Mouse (Mus musculus): Measurements from ENCODE around the gene Gng4.
"Not testable (repeated sequence)": the region's sequence is repeated elsewhere in the genome, so short reads cannot be mapped to it uniquely, and the experiment has no call there.

Gng4 gene

DNA sequence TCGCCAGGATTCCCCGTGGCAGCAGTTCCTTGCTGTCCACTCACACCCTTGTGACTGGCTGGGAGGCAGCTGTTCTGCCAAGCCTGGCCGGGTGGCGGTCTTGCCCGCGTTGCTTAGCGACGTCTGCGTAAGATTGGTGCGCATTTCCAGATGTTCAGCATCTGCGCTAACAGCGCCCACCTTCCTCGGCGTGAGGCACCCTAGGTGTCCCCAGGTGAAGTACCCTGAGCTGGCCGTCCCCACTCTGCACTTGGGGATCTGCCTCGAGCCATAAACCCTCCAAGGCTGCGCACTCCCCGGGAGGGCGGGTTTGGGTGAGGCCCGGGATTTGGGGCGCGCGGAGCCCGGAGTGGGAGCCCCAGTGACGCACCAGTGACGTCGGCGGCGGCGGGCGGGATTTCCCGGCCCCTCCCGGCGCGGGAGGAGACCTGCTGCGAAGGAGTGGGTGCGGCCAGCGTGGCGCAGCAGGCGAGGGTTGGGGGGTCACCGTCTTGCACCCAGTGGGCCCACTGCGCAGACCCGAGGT lies at the start of gene Gng4:
Gene Gng4, plus strand, starts transcription at position 166 of the 526 bp plus-strand sequence.
- peak; percentile 77 to 83 for DNase-seq (ENCODE audit: low spot score in 2 of 2)

DNA sequence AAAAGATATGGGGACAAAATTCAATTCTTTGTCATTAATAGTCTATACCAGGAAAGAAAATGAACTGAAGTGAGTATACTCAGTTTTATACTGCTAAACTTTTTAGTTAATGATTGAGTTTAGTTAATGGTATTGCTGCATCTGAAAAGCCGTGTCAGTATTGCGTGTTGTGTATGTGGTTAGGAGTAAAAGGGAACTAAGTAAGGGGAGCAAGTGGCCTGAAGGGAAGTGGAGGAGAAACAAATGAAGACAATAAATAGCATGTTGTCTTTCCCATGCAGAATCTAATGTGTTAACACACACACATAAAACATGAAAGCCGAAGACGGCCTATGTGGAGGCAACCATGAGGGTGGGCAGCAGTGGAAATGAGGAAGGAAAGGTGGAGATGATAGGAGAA lies 44.6 kb upstream of the Gng4 start:
- no peak for DNase-seq (ENCODE audit: low spot score in 2 of 2)

DNA sequence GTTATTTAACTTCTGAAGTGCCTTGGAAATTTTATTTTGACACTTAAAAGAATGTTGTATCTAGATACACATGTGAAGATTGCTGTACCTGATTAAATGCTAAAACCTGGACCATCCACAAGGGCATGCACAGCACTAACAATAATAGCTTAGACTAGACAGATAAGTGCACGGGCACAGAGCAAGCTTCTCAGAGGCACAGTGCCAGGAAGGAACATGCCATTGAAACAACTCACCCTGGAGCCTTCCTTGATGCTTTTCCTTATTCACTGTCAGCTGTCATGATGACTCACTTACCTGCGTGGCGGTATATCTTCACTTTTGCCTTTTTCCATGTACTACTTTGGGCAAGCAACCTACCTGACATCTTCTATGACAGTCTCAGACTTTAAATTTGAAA lies 37.9 kb upstream of the Gng4 start:
- DNase-seq (ENCODE audit: low spot score in 2 of 2) = no peak

DNA sequence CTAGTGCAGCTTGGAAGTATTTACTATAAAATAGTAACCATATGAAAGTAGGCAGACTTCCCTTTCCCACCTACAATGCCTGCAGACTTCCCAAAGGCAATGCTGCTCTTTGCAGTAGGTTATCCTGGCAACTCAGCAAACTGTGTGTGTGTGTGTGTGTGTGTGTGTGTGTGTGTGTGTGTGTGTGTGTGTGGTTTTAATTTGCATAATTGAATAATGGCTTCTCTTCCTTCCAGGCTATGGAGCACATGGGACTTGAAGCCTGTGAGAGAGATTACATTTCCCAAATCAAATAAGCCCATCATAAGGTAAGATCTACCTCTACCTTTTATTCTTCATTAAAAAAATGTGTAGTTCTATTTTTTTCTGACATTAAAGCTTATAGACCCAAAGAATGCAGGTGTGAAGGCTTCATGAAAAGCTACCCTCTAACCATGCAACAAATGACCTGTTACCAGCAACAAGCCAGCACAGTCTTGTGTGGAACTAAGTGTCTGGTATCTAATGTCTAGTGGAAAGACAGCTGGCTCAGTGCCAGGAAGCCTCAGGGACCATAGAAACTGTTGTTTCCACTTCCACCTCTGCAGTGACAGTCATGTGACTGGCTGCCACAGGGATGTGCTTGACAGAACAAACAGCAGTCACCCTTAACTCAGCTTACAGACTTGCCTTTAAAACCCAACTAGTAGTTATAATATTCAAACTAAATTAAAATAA lies 7.9 kb upstream of the Gng4 start:
- peak in 1 of 2 experiments; percentile 20 for DNase-seq (ENCODE audit: low spot score in 2 of 2)

DNA sequence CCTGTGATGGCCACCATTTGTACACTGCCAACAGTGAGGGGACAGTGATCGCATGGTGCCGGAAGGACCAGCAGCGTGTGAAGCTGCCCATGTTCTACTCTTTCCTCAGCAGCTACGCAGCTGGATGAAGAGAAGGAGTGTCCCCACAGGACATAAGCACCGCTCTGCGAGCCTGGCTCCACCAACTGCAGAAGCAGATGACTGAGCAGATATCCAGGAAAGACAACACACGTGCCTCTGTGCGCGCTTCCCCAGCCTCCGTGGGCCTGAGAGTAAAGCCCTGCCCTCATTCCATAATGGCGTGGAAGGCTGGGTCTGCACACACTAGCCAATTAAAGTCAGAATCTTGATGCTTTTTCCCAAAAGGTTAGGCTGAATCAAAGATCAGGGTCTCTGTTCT lies 6.8 kb upstream of the Gng4 start:
- no peak for DNase-seq (ENCODE audit: low spot score in 2 of 2)

DNA sequence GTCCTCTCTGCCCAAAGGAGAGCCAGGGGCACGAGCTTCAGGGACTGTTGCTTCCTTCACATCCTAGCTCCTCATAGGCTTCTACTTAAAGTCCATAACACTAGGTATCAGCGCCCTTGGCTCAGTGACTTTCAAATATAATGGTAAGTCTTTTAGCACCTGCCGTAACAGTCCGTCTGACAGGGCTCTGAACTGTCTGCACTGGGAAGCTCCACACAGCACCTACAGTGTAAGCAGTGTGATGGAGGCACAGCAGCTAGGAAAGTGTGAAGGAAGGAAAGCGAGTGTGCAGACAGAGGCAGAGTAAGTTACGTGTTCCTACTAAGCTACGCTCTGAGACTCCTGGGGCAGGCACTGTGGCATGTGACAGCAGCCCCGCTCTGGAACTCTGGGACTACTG lies 6.2 kb upstream of the Gng4 start:
- DNase-seq (ENCODE audit: low spot score in 2 of 2) = no peak

DNA sequence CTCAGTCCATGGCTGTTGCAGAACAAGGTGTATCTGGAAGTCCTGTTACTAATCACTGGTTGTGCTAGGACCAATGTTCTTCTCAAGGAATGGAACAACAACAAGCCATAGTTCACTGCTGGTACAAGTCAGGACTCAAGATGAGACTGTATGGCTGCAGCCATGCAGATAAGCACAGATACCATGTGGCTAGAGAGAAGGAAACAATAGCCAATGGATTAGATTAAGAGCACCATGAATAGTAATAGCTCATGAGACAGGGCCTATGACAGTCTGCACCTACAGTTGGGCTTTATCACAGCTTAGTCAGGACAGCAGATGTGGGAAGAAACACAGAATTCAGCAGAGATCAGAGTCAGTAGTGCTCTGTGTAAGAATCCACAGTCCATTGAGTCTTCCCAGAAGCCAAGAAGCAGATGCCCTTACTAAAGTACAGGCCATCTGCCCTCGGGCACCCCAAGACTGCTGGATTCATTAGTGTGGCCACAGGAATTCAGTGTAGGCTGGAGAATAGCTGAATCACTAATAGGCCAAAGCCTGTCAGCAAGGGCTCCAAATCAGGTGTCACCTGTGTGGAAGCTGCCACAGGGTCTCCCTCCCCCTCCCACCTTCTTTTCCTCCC lies 4.9 kb upstream of the Gng4 start:
- no peak for DNase-seq (ENCODE audit: low spot score in 2 of 2)

DNA sequence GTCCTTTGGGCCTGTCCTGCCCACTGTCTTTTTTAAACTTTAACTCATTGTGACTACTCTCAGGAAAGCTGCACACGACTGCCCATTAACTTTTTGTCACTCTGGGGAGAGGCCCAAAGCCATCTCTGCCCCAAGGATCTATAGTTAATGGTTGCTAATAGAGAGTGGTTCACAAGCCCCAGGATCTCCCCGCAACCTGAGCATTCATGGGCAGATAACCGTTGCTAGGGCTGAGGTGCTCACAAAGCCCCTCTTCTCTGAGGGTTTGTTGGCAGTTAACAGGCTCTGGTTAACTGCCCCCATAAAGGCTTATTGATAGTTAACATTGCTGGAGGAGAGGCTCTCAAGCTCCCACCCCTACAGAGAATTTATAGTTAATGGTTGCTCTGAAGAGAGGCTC lies 3.6 kb upstream of the Gng4 start:
- no peak for DNase-seq (ENCODE audit: low spot score in 2 of 2)

DNA sequence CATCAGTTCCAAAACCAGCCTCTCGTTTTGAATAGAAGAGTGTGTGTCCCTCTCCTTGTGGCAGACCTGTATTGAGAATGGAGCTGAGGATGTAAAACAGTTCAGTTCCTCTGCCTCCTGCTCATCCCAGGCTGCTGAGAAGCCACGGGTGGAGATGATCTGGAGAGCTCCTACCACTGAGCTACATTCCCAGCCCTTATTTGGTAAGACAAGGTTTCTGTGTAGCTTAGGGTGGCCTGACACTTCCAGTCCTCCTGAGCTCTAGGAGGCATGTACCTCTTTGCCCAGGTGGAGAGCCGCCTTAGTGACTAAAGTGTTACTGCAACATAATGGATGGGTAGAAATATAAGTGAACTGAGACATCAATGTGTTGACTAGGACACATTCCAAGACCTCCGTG lies 2.8 kb upstream of the Gng4 start:
- no peak for DNase-seq (ENCODE audit: low spot score in 2 of 2)

DNA sequence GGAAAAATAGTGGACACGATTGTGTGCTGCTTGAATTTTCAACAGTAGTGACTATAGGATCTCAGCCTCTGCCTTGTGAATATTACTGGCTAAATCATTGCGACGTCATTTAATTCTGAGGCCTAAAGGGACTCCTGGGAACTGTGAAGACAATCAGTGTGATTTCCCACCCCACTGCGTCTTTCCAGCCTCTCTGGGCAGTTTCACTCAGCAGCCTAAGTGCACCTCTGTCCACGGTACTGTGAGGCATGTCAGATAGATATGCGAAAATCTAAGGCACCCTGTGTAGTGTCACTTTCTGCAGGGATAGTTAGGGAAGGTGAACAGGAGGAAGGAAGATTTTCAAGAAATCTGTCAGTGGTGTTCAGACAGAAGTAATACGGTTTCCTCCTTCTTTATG lies 563 bp upstream of the Gng4 start:
- DNase-seq (ENCODE audit: low spot score in 2 of 2) = no peak

DNA sequence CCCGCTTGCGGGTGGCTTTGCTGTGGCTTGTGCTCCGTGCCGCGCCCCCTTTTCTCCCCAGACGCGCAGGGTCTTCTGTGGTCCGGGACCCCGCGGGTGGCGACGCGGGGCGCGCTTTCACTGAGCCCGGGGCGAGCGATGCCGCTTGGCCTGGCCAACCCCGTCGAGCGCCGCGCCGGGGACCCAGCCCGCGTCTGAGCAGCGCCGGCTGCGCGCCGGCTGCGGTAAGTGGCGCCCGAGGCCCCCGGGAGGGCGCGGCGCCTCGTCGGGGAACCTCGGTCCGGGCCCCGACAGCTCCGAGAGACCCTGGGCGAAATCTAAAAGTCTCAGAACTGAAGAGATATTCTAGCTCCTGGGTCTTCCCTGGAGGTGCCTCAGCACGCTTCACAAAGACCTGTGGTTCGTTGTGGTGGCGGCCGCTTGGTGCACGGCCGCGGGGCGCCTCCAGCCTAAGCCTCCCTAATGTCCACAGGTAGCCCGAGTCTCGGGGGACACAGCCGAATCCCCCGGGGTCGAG lies 619 bp downstream of the Gng4 start:
- DNase-seq (ENCODE audit: low spot score in 2 of 2) = no peak

DNA sequence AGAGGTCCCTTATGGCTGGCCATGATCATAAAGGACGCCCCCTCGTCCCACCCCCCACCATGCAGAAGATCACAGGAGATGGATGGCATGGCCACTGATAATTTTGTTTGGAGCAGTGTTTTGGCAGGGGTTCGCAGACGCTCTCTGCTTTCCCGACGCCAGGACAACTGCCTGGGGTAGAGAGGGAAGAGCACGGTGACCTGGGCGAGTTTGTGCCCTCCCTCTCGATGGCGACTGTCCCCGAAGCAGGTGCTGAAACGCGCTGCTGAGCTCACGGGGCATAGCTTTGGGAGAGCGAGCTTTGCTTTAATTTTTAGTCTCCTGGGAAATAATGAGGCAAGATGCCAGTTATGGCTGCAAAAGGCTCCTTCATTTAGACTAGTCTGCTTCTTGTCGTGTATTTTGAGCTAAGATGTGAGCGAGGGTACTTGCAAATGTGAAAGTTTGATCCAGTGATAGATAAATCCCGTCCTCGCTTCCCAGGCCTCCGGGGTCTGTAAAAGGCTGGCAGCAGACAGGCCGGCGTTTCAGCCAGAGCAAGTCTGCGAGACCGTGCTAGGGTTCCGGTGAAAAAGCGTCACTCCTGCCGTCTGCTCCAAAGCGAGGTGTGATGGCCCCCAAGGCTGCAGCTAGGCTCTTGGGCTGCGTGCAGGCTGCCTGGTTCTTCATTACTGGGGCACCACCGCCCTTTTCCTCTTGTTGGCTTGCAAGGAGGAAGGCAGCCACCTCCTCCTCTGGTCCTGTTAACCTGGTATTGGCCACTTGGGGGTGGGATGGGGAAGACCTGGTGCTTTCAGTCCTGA lies 1.3 kb downstream of the Gng4 start:
- peak in 1 of 2 experiments; percentile 36 for DNase-seq (ENCODE audit: low spot score in 2 of 2)

DNA sequence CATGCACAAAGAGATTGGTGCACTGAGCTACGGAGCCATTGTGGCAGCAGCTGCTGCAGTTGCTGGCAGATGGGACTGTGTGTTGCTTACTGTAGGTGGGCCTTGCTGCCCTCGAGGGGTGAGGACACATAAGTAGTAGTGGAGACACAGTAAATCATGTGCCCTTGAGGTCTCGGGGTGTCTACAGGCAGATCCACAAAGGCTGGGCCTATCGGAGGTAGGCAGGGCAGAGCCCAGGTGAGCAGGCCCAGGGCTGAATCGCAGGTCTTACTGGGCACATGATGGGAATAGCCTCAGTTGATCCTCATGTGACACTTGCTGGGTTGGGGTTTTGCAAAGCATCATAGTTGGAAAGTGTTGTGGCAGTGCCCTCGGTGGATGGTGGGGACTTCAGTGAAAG lies 3.1 kb downstream of the Gng4 start:
- DNase-seq (ENCODE audit: low spot score in 2 of 2) = no peak

DNA sequence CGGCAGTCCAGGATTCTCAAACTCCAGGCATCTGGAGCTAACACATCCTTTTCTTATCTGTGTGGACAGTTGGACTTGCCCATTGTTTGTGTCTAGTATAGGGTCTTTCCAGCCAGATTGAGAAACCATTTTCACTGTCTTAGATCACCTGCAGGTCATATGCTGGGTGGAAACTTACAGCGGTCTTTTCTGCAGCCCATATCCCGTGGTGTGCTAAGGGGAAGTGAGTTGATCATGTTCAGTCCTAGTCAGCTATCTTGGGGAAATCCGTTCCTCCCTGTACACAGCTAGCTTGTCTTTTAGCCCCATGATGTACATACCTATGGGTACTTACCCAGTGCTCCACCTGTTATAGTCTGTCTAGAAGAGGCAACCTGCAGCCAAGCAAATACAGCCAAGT lies 4.2 kb downstream of the Gng4 start:
- DNase-seq (ENCODE audit: low spot score in 2 of 2) = no peak

DNA sequence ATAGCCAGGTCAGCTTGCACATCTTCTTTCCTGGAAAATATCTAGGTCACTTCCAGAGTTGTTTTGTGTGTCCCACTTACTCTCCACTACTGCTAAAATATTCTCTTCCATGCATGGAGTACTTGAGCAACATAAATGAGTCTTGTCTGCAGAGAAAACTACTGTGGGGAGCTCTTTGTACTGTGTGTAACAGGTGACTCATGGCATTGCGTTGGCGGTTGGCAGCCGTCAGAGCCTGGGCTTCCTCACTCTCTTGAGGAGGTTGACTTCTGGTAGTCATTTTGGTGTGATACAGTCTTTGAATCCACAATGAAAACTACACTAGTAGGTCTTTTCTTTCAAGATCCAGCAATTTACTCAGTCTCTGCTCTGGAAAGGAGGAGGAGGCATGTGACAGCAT lies 8.1 kb downstream of the Gng4 start:
- DNase-seq (ENCODE audit: low spot score in 2 of 2) = peak; percentile 71 to 73

DNA sequence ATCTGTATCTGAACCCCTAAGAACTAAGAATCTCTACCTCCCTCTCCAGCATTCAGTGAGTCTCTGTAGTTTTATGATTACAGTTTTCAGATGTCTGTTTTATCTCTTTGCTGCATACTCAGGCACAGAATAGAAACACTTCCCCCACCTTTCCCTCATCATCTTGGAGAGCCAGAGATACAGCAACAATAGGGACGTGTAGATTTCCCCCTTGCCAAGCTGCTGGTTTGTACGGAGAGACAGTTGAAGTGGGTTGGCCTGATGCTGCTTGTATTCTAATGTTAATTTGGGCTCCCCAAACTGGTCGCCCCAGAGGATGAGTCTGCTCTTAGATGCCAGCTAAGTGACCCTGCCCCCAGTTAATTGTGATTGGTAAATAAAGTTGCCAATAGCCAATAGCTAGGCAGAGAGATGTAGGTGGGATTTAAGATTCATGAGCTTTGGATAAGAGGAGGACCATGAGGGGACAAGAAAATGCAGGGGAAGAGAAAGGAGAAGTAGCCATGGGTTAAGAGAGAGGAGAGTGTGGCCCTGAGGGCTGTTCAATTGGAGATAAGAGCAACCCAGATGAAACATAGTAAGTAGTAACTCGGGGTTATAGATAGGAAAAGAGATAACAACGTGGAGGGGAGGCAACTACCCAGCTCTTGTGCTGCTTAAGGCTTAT lies 11.4 kb downstream of the Gng4 start:
- no peak for DNase-seq (ENCODE audit: low spot score in 2 of 2)

DNA sequence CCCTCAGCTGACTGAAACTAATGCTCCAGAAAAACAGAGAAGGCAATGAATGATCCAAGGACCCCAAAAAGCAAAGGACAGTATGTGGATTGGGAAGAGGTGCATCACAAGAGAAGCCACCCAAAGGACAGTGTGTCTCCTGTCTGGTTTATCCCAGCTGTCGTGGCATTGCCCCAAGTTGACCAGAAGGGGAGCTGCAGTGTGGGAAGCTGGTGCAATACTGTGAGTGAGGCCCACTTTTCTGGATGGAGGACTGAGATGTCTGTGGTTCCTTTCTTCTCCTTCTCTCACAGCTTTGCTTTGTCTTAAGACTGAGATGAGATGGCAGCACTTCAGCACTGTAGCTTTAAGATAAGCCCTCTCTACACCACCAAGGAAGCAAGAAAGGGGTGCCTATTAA lies 12.2 kb downstream of the Gng4 start:
- no peak for DNase-seq (ENCODE audit: low spot score in 2 of 2)

DNA sequence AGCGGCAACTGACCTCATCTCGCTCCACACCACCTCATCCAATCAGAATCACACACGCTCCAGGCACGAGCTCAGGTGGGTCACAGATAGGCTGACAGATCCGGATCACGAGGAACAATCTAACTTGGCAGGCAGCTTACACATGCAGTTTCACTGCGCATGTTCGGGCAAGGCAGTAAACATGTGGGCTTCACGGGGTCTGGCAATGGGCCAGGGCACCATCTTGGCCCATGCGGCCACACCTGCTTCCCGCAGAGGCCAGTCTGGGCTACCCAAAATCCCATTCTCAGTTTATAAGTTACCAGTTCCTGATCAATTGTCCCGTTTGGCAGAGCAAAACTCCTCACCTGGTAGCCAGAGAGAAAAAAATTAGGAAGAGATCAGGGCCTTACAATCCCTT lies 14.0 kb downstream of the Gng4 start:
- not testable (repeated sequence) for DNase-seq (ENCODE audit: low spot score in 2 of 2)

DNA sequence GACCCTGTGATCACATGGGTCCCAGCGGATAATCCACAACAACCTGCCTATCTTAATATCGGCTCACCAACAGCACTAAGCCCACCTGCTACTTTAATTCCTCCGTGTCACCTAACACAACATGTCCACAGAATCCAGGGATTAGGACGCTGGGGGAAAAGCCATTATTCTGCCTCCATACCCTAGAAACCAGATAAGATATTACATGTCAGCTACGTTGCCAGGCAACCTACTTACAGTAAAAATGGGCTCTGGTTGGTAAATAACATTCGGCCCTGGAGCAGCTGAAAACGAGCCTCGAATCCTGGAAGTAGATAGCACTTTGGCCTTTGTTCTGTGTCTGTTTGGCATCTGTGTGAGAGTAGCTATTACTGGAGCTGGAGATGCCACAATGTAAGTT lies 14.9 kb downstream of the Gng4 start:
- no peak for DNase-seq (ENCODE audit: low spot score in 2 of 2)

DNA sequence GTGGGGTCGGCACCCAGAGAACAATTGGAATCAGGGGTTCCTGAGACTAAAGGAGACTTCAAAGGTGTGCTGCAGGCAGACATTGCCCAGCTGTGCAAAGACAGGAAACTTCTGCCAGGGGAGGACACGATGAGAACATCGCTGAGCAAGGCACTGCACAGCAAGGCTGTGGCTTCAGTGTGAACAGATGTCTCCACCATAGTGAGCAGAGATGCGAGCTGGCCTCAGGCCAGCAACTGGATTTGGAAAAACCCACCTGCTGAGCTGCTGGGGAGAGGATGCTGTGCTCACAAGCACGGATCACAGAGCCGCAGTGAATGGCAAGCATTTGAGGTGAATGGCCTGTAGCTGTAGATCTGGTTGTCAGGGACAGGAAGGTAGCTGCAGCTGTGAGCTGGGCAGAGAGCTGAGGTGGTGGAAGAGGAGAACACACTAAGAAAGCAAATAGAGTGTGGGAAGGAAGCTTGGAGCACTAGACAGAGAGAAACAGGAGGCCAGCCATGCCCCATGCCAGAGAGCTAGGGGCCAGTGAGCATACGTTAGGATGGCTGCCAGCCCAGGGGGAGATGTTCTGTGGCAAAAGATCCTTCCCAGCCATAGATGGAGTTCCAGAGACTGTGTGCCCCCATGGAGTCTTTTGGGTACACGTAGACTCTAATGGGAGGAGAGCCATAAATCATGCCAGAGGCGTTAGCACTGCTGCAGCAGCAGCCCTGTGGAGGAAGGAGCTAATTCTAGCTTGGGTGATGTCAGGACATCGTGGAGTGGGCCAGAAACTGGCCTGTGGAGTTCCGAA lies 24.7 kb downstream of the Gng4 start:
- DNase-seq (ENCODE audit: low spot score in 2 of 2) = peak in 1 of 2 experiments; percentile 34

DNA sequence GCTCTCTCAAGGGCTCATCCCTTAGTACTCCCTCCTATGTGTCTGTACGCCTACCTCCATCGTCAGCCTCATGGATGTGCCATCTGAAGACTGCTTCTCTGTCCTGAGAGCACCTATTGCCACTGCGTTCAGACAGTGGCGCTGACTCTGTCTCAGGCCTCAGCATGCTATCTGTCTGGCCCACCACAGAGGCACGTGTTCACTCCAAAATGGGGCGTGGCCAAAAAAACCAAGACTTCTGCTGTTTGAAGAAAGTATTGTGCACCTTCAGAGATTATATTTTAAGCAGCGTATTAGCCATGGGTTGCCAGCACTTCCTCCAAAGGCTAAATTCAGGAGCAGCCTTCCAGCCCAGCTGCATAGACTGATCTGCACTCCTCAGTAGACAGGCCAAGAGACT lies 27.0 kb downstream of the Gng4 start:
- DNase-seq (ENCODE audit: low spot score in 2 of 2) = no peak
